Mouse (Mus musculus) spleen, adult 2 months (tissue): ENCODE results near the gene Itpa. TPM values are rescaled to one million over a fixed set of nuclear protein-coding genes. Genes with fewer than 3 reads are reported as not detected.

Experiments
- DNase-seq, 2 experiments: peaks; one replicate each; pipeline versions ENCODE4 v3.0.0 to v3.0.0-alpha.2; 2012 to 2021; ENCODE audit warnings: low spot score in 2 of 2, low read depth in 1 of 2
- H3K27ac ChIP-seq: fragments of 200-500 bp; 2 replicates; pipeline ENCODE4 v1.5.1; 2012; ENCODE audit warnings: low read length, inconsistent platforms; ENCODE audit not compliant: insufficient read depth
- H3K27me3 ChIP-seq: fragments of 200-500 bp; 2 replicates; pipeline ENCODE4 v1.6.1; 2012; ENCODE audit warnings: mild to moderate bottlenecking, moderate library complexity, low read length, inconsistent platforms; ENCODE audit not compliant: control insufficient read depth, insufficient read depth
- H3K36me3 ChIP-seq: fragments of 200-500 bp; 2 replicates; pipeline ENCODE4 v1.6.1; 2012; ENCODE audit warnings: mild to moderate bottlenecking, low read length, inconsistent platforms; ENCODE audit not compliant: control insufficient read depth, insufficient read depth
- H3K4me1 ChIP-seq: fragments of 200-500 bp; 2 replicates; pipeline ENCODE4 v1.6.1; 2011; ENCODE audit warnings: inconsistent platforms; ENCODE audit not compliant: control insufficient read depth, insufficient read depth, insufficient read length
- H3K4me3 ChIP-seq: fragments of 200-500 bp; 2 replicates; pipeline ENCODE4 v1.5.1; 2011; ENCODE audit warnings: mild to moderate bottlenecking, inconsistent platforms; ENCODE audit not compliant: insufficient read depth, insufficient read length; ENCODE audit errors: extremely low read depth
- CTCF ChIP-seq: fragments of 200-500 bp; IDR thresholded peaks from 2 replicates; pipeline ENCODE4 v1.5.1; 2011; ENCODE audit warnings: mild to moderate bottlenecking, inconsistent platforms; ENCODE audit not compliant: insufficient read depth, insufficient read length, insufficient replicate concordance; ENCODE audit errors: extremely low read depth
- POLR2A ChIP-seq: fragments of 200-500 bp; IDR thresholded peaks from 2 replicates; pipeline ENCODE4 v1.6.1; 2011; ENCODE audit warnings: low read depth, low read length, inconsistent platforms
- WGBS: fragments of 180-500 bp; shearing (Covaris S2); methylation state at CpG from one replicate; pipeline ENCODE4 v1.1.7; 2018; 5-methylcytosine and 5-hydroxymethylcytosine counted together
- polyA plus RNA-seq: library from polyadenylated mRNA; depleted of rRNA; stranded (reverse); fragments of >200 nt; gene quantifications from 2 replicates; pipeline ENCODE4 v1.2.3, GENCODE M21; 2012

Gene Itpa
- polyA plus RNA-seq, 1 experiment = 12.0 TPM

- Histone ChIP-seq H3K4me3 (no peak overlapping the region), H3K27ac (no peak overlapping the region), H3K36me3 (peaks cover under 1% of the 10 kb centered on the region; the same call in 1 of the 2 replicates), H3K4me1 (peaks cover 16% of the 10 kb centered on the region), H3K27me3 (peaks cover 12% of the 10 kb centered on the region)
- TF ChIP-seq POLR2A (no peak), CTCF (no peak)
- 79% methylated on average over 5 of the region's 5 CpGs for WGBS
- DNase-seq = no peak
Measured at GRCm38 (mm10) chr2:130632887-130633675, 34.3 kb upstream of the Itpa start.

GRCm38 (mm10) chr2:130634006-130634738 lies 33.2 kb upstream of the Itpa start:
- H3K27ac ChIP-seq = no peak overlapping the region
- H3K36me3 ChIP-seq = no peaks in the 10 kb centered on the region
- 38% methylated on average over 14 of the region's 14 CpGs for WGBS
- no peak for DNase-seq
- TF ChIP-seq CTCF = no peak
- TF ChIP-seq POLR2A = no peak
- peaks cover 12% of the 10 kb centered on the region for H3K27me3 ChIP-seq
- no peak overlapping the region for H3K4me3 ChIP-seq
- H3K4me1 ChIP-seq = peaks cover 14% of the 10 kb centered on the region

GRCm38 (mm10) chr2:130634739-130635411 lies 32.5 kb upstream of the Itpa start:
- no peak overlapping the region for H3K27ac ChIP-seq
- TF ChIP-seq POLR2A = no peak
- no peak for TF ChIP-seq CTCF
- peak overlapping the region; percentile 37 for H3K4me3 ChIP-seq
- no peak for DNase-seq
- no peaks in the 10 kb centered on the region for H3K36me3 ChIP-seq
- WGBS = 7% methylated on average over 38 of the region's 38 CpGs
- H3K4me1 ChIP-seq = peaks cover 14% of the 10 kb centered on the region
- H3K27me3 ChIP-seq = peaks cover 12% of the 10 kb centered on the region

GRCm38 (mm10) chr2:130635847-130636246 lies 31.6 kb upstream of the Itpa start:
- Histone ChIP-seq H3K4me1 (peaks cover 14% of the 10 kb centered on the region), H3K36me3 (no peaks in the 10 kb centered on the region), H3K4me3 (peak overlapping the region; percentile 31; the same call in 1 of the 2 replicates), H3K27me3 (peaks cover 12% of the 10 kb centered on the region), H3K27ac (no peak overlapping the region)
- no peak for DNase-seq
- TF ChIP-seq POLR2A = no peak
- no peak for TF ChIP-seq CTCF
- 14% methylated on average over 21 of the region's 21 CpGs for WGBS

- H3K27me3 ChIP-seq = peaks cover 12% of the 10 kb centered on the region
Measured at GRCm38 (mm10) chr2:130638101-130638611, 29.3 kb upstream of the Itpa start.

GRCm38 (mm10) chr2:130639276-130639675 lies 28.1 kb upstream of the Itpa start:
- H3K27me3 ChIP-seq = peaks cover 11% of the 10 kb centered on the region
- H3K36me3 ChIP-seq = no peaks in the 10 kb centered on the region
- DNase-seq = no peak
- TF ChIP-seq CTCF (no peak), POLR2A (no peak)
- peaks cover 19% of the 10 kb centered on the region for H3K4me1 ChIP-seq
- WGBS = 94% methylated on average over 6 of the region's 6 CpGs
- H3K4me3 ChIP-seq = no peak overlapping the region
- H3K27ac ChIP-seq = no peak overlapping the region

More at GRCm38 (mm10) chr2:130638101-130638611, 29.3 kb upstream of the Itpa start:
- peaks cover 20% of the 10 kb centered on the region for H3K4me1 ChIP-seq
- H3K27ac ChIP-seq = no peak overlapping the region
- no peaks in the 10 kb centered on the region for H3K36me3 ChIP-seq
- 48% methylated on average over 16 of the region's 16 CpGs for WGBS
- no peak for DNase-seq
- TF ChIP-seq POLR2A (no peak), CTCF (no peak)
- no peak overlapping the region for H3K4me3 ChIP-seq
